Mouse (Mus musculus) kidney, postnatal 25 days (tissue): Measurements from ENCODE around the gene Gskip.

Experiments used
- DNase-seq, 2 experiments: peaks; one replicate each; pipeline ENCODE4 v3.0.0; 2021; ENCODE audit warnings: mixed read lengths in 2 of 2

Gskip gene

GRCm38 (mm10) chr12:105683933-105684901, at the start of gene Gskip:
TSS of gene Gskip (plus strand) at chr12:105684829.
- DNase-seq, result peak; percentile 47 to 75

DNA sequence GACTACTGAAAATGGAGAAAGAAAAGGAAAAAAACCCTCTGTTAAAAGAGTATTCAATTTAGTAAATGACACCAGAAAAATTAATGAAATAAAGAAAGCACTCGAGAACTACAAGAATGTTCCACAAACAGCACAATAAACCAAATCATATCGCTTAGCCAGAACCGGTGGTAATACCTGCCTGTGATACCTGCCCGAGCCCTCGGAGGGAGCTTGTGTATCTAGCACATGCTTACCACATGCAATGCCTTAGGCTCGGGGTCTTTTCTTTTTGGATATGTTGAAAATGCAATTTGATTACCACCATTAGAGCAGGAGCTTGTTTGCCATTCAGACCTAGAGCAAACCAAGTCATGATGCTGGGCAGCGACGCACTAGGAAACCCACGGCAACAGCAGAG, 48.1 kb upstream of the Gskip start:
- peak in 1 of 2 experiments; percentile 11 for DNase-seq

DNA sequence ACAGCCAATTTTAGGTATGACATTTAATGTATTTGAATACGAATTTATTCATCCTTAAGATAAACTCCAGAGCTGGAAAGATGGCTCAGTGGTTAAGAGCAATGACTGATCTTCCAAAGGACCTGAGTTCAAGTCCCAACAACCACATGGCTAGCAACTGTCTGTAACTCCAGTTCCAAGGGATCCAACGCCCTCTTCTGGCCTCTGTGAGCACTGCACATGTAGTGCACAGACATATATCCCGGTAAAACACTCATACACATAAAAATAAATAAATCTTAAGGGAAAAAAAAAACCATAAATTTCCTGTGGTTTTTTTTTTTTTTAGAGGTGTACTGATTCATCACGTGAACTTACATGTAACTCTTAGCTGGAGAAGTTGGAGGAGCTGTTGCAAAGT, 47.1 kb upstream of the Gskip start:
- peak in 1 of 2 experiments; percentile 27 for DNase-seq

GRCm38 (mm10) chr12:105642770-105643321, 41.8 kb upstream of the Gskip start:
- DNase-seq, result no peak

DNA sequence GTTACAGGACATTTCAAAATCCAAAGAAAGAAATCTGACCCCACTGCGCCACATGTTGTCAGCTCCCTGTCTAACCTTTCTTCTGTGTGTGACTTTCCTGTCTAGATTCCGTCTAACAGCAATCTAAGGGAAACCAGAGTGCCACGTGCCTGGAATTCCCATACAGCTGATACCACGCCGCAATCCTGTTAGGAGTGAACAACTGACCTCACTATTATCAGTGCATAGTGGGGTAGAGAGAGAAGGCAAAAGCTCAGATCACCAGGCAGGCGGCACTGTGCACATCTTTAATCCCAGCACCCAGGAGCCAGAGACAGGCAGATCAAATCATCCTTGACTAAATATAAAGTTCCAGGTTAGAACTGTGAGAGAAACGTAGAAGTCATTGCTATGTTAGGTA, 28.8 kb upstream of the Gskip start:
- DNase-seq, result no peak

GRCm38 (mm10) chr12:105676274-105676673, 8.4 kb upstream of the Gskip start:
- DNase-seq, result no peak

GRCm38 (mm10) chr12:105678211-105678610, 6.4 kb upstream of the Gskip start:
- DNase-seq, result no peak

DNA sequence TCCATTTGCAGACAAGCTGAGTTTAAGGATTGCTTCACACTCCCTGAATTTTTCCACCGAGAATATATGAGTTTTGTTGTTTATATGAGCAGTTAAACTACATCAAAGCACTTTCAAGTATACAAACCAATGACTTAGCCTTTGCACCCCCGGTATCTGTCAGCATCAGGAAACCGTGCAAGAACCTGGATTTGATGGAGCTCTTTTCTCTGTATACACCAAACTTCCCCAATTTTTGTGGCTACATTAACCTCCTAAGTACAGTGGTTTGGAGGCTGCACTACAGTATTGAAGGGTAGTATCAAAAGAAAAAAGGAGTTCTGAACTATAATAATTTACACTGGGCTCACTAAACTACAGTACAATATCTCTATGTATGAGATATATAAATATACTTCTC, 5.9 kb upstream of the Gskip start:
- no peak for DNase-seq

DNA sequence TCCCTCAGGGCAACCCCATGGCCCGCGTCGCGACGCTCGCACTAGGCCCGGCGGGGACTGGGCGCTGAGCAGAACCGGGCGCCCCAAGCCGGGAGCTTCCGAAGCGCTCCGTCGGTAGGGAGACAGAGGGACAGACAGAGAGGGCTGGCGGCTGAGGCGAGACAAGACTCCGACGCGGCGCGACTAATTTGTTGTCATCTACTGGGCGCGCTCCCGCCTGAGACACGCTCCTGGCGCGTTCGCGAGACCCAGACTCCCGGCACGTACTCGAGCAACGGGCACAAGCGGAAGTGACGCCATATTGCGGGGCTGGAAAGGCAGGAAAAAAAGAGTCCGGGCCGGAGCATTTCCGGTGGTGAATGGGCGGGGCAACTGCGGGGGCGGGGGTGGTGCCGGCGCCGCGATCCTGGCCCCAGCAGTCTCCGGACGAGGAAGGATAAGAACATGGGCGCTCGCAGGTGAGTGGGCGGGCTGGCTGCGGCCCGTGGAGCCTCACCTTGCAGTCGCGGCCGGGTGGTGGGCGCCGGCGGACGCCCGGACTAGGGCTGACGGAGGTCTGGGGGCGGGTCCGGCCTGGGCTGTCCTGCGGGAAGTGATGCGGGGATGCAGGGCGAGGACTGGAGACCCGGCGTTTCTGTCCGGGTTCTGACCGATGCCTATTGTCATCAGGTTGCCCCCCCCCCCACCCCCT, 517 bp downstream of the Gskip start, which contains the start of gene Atg2b:
Gene Atg2b, minus strand, starts transcription at position 211 of the 691 bp plus-strand sequence.
- DNase-seq, result peak; percentile 97 to 98

- DNase-seq, result no peak
Measured at GRCm38 (mm10) chr12:105686791-105687190, 2.2 kb downstream of the Gskip start.

GRCm38 (mm10) chr12:105687416-105687815, 2.8 kb downstream of the Gskip start:
- DNase-seq, result peak in 1 of 2 experiments; percentile 6

DNA sequence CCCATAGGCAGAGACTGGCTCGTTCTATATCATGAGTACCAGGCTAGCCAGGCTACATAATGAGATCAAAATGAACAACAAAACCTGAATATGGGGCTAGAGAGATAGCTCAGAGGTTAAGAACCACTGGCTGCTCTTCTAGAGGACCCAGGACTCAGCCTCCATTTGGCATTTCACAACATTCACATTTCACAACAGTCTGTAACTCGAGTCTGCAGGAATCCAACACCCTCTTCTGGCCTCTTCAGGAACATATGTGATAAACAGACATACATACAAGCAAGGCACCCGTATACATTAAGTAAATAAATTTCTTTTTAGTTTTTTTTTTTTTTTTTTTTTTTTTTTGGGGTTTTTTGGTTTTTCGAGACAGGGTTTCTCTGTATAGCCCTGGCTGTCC, 3.9 kb downstream of the Gskip start:
- no peak for DNase-seq

DNA sequence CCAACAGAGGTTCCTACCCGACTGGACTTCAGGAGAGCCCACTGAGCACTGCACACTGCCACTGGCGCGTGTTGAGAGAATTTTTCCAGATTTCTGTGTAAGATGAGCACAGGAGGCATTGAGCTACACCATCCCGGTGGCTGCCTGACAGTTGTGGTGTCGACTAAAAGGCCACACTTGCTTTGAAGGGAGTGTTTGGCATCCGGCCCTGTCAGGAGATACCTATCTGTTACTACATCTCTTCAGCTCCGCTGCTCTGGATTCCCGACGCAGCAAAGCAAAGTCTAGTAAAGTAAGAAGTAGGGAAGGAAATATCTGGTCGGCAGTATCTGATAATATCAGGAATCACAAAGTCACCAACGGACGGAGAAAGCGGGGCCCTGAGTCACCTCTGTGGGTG, 4.8 kb downstream of the Gskip start:
- DNase-seq, result no peak

DNA sequence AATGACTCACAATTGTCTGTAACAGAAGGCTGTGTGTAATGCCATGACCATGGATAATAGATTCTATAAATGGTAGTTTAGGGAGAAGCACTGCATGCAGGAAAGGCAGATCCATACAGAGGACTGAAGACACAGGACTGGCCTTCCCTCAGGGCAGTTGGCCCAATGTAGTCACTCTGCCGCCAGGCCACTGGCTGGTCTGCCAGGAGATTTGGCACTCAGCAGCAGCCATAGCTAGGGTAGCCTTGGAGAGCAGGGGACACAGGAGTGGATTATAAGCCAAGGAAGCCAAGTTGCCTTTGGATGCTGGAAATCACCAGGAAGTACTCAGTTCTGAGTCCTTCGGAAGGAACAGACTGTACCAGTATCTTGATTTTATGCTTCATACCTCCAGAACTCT, 9.4 kb downstream of the Gskip start:
- DNase-seq, result no peak

DNA sequence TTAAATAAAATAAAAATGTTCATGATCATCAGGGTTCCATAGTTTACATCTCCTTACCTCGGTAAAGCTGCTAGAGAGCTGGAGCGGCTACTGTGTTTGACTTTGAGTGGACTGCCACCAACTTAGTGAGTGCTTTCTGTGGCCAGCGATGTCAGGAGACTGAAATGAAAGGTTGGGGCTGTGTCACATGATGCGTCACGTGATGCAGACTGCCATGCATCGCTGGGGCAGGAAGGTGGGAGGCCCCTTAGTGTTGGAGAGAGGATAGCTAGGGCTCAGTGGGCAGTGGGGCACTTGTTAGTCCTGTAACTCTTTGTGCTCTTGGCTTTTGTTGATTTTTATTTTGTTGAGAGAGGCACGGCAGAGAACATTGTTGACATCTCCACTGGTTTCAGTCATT, 11.2 kb downstream of the Gskip start:
- DNase-seq, result no peak

- no peak for DNase-seq
Measured at GRCm38 (mm10) chr12:105697104-105697780, 12.6 kb downstream of the Gskip start.

DNA sequence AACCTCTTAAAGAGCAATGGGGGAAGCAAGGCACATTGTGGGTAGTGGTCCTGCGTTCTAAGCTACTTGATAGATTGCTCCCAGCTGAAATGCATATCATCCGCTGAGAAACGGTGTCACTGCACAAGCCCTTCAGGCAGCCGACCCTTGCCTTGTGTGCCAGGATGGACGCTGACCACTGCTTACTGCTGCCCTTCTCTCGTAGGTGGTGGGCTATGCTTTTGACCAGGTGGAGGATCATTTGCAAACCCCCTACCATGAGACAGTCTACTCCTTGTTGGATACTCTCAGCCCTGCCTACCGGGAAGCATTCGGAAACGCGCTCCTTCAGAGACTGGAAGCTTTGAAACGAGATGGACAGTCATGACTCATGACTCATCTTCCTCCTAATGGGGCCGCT, 15.8 kb downstream of the Gskip start:
- no peak for DNase-seq

DNA sequence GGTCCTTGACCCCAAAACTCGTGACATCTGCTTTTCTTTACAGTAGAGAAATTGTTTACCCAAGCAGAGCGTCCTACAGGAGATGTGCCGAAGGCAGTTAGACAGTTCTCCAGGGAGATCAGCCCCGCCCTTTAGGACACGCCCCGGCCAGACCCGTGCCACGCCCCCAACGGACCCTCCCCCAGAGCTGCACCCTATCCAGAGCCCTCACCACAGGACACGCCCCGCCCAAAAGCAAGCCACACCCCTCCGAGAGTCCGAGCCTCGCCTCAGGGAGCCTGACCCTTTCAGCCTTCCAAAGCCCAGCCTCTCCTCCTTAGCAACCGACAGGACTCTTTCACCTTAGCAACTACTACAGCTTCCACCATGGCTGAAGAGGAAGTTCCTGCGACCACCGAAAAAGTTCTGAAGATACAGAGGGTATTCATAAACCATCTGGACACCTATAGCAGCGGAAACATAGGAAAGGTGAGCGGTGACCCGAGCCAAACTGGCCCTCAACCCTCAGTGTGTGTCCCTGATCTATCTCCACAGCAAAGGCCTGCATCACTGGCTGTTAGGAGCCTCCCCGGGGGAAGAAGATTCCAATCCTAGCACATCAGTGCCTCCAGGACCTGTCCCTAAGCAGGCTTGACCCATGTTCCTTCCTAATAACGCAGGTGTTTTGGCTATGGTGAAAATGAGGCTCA, 21.3 kb downstream of the Gskip start, which contains the start of gene Ak7:
Gene Ak7, plus strand, starts transcription at position 178 of the 689 bp plus-strand sequence.
- peak; percentile 81 to 89 for DNase-seq

DNA sequence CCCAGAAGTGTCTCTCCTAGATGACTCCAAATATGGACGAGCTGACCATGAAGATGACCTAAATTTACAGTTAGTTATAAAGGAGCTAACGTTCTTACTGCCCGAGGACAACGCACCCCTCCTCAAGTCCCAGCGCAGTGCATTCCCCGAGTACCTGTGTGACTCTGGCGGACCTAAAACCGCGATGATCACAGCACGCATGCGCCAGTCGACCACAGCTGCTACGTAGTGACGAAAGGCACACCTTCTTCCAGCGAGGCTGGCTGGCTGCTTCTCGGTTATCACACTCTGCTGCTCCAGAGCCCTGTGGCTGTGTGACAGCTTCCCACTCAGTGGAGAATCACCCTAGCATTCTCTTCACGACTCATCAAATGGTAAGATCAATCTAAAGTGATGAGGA, 34.0 kb downstream of the Gskip start:
- peak; percentile 41 to 57 for DNase-seq

GRCm38 (mm10) chr12:105720196-105720595, 35.6 kb downstream of the Gskip start:
- no peak for DNase-seq

GRCm38 (mm10) chr12:105721452-105722132, 37.0 kb downstream of the Gskip start:
- DNase-seq, result no peak

DNA sequence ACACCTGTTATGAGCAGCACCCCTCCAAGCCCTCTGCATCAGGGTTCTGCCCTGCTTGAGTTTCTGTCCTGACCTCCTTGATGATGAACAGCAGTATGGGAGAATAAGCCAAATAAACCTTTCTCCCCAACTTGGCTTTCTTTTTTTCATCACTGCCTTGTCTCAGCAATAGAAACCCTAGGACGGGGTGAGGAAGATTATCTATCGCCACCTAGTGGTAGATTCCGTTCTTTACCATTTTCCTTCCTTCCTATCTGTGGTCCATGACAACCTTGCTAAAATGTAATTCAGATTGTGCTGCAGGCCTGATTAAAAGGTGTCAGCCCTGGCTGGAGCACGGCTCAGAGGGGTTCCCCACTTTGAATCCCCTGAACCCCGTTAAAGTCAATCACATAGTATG, 38.0 kb downstream of the Gskip start:
- no peak for DNase-seq
